Mouse (Mus musculus): ENCODE results near the gene Midn. TPM values are rescaled to one million over a fixed set of nuclear protein-coding genes. Genes with fewer than 3 reads are reported as not detected.

Gene Midn
- polyA plus RNA-seq, 1 experiment from 2014 or later, result 25.7 TPM

DNA sequence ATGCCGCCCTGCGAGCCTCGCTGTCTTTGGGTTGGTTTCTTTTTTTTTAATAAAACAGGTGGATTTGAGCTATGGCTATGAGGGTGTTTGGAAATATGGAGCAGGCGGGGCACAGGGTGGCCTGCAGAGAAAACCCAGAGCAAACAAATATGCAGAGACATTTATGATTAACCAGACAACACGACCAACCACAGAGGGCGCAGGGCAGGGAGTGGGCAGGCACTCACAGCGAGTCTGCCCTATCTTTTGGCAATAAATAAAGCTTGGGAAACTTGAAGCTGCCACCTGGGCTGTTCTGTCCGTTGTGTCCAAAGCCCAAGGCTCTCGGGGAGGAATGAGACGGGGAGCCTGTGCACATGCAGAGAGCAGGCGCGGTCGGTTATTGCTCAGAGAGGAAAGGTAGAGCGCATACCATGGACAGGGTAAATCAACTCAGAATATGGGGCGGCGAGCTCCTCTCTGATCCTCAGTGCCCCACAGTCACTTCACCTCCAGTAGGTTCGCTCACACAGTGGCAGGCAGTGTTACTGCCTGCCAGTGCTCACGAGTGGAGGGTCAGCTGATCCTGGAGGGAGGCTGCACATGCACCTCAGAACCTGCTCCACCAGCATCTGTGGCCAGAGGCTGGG is 17.6 kb upstream of the Midn start:
- Histone ChIP-seq H3K27me3 (peaks cover 7% of the 10 kb centered on the region; the same call in 1 of the 2 replicates), H3K9me3 (no peaks in the 10 kb centered on the region), H3K36me3 (peaks cover 95% of the 10 kb centered on the region), H3K4me1 (peaks cover 22% of the 10 kb centered on the region), H3K4me3 (no peak overlapping the region), H3K4me2 (no peak overlapping the region), H3K9ac (no peak overlapping the region), H3K27ac (no peak overlapping the region)
- 85% methylated on average over 18 of the region's 18 CpGs for WGBS
- no peak for ATAC-seq (ENCODE audit: insufficient number of reproducible peaks, insufficient read depth, low FRiP score, low TSS enrichment, low read depth)

DNA sequence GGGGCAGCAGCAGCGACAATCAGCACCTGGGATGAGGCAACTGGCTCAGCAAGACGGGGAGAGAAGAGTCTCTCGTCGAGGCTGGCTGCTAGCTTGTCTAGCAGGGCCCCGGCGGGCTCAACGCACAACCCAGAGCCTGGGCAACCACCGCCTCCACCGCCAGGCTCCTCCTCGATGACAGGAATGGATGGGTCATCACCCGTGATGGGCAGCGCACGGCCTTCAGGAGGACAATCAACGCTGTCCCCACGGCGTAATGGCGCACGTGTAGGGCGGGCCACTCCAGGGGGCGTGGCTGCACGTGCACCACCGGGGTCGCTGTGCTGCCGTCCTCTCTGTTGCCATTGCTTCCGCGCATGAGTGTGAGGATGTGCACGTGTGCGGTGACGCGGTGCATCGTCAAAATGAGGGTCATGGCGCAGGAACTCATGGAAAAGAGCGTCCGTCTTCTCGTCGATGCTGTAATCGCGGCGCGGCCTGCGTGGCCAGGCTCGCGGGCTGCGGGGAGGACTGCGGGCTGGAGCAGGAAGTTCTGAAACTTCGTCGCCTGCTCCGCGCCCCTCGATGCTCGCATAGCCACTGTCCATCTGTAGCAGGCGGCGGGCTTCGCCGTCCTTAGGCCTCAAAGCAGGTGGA is 16.6 kb upstream of the Midn start:
- Histone ChIP-seq H3K9me3 (no peaks in the 10 kb centered on the region), H3K36me3 (peaks cover 85% of the 10 kb centered on the region), H3K27me3 (peaks cover 15% of the 10 kb centered on the region), H3K9ac (peak overlapping the region; percentile 59), H3K27ac (no peak overlapping the region), H3K4me2 (peak overlapping the region; percentile 55), H3K4me1 (peaks cover 25% of the 10 kb centered on the region), H3K4me3 (peak overlapping the region; percentile 26)
- no peak for ATAC-seq (ENCODE audit: insufficient number of reproducible peaks, insufficient read depth, low FRiP score, low TSS enrichment, low read depth)
- WGBS, result 15% methylated on average over 55 of the region's 55 CpGs

DNA sequence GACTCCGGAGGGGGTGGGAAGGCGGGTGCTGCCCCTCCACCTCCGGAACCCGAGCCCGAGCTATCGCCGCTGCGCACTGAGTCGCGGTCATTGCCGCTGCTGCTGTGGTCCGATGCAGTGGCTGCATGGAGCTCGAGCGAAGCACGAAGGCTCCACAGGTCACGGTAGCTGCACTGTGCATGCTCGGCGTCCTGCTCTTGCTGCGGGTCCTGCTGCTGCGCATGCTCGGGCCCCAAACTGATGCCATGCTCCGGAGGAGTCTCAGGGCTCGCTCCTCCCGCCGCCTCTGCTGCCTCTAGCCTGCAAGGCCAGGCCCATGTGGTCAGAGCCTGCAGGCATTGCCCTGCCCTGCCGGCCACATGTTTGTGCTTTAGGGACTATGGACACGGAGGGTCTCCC is 16.1 kb upstream of the Midn start:
- peak overlapping the region; percentile 26 for H3K4me3 ChIP-seq
- H3K4me1 ChIP-seq, result peaks cover 31% of the 10 kb centered on the region
- ATAC-seq (ENCODE audit: insufficient number of reproducible peaks, insufficient read depth, low FRiP score, low TSS enrichment, low read depth), result no peak
- peak overlapping the region; percentile 59 for H3K9ac ChIP-seq
- 0 out of 2 replicates have a peak overlapping the region, but pooled peaks have one; percentile 16 for H3K27ac ChIP-seq
- H3K9me3 ChIP-seq, result no peaks in the 10 kb centered on the region
- H3K4me2 ChIP-seq, result peak overlapping the region; percentile 55
- 36% methylated on average over 27 of the region's 27 CpGs for WGBS
- peaks cover 80% of the 10 kb centered on the region for H3K36me3 ChIP-seq
- H3K27me3 ChIP-seq, result peaks cover 21% of the 10 kb centered on the region

DNA sequence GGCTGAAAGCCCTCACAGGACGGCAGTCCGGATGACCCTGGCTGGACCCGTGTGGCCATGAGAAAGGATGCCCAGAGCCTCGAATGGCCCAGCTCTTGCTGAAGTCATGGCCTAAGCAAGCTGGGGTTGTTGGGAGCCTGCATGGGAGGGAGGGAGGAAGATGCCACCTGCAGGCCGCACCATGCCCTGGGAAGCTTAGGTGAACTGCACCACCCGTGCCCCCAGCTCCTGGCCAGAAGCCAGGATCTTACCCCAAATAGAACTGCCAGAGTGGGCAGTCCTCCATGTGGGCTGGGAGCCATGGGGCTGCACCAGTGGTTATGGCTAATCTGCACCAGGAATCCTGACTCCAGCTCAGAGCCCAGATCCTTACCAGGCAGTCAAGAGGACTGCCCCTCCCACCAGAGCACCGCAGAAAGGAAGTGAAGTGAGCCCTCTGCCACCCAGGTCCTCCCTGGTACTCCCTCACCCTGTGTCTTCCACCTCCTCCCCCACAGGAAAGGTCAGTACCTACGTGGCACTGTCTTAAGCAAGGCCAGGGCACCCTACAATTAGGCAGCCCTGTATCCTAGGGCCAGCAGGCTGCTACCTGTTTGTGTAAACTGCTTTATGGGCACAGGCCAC is 14.7 kb upstream of the Midn start:
- peaks cover 35% of the 10 kb centered on the region for H3K27me3 ChIP-seq
- 0 out of 2 replicates have a peak overlapping the region, but pooled peaks have one; percentile 27 for H3K9ac ChIP-seq
- WGBS, result 76% methylated on average over 8 of the region's 8 CpGs
- peaks cover 44% of the 10 kb centered on the region for H3K4me1 ChIP-seq
- peaks cover 66% of the 10 kb centered on the region for H3K36me3 ChIP-seq
- no peak overlapping the region for H3K4me3 ChIP-seq
- H3K4me2 ChIP-seq, result no peak overlapping the region
- no peaks in the 10 kb centered on the region for H3K9me3 ChIP-seq
- ATAC-seq (ENCODE audit: insufficient number of reproducible peaks, insufficient read depth, low FRiP score, low TSS enrichment, low read depth), result no peak
- H3K27ac ChIP-seq, result no peak overlapping the region

DNA sequence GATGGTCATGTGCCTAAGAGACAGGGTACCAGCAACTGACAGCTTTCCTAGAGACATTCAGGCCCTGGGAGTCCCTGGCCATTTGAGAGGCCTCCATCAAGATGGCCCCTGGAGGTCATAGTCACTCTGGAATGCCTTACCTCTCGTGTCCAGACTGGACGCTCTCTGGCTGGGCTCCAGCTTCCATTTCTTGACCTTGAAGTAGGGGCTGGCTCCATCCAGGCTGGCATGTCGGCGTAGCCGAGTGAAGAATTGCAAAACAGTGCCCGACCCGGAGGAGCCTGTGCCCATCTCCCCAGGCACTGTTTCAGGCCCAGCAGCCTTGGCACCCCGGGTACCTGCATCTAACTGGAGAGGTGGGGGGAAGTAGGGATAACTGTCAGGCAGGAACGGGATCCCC is 13.7 kb upstream of the Midn start:
- Histone ChIP-seq H3K4me1 (peaks cover 52% of the 10 kb centered on the region), H3K4me2 (no peak overlapping the region)
- WGBS, result 91% methylated on average over 9 of the region's 9 CpGs

DNA sequence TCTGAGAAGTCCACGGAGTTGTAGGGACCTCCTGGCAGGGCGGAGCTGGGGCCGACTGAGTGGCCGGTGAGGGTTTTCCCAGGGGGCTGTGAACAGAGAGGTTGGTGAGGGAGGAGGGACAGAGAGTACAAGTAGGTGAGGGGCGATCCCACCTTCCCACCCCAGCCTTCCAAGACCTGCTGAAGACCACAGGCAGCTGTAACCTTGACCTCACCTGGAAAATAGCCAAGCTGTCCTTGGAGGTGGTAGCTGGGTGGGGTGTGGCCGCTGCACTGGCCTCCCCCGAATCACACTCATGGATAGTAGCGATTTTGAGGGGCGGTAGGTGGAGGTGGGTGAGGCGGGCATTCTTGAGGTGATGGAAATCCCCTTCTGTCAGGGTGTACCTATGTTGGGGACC is 12.9 kb upstream of the Midn start:
- no peak overlapping the region for H3K9ac ChIP-seq
- no peak for ATAC-seq (ENCODE audit: insufficient number of reproducible peaks, insufficient read depth, low FRiP score, low TSS enrichment, low read depth)
- no peak overlapping the region for H3K27ac ChIP-seq
- H3K4me1 ChIP-seq, result peaks cover 53% of the 10 kb centered on the region
- H3K27me3 ChIP-seq, result peaks cover 35% of the 10 kb centered on the region
- no peaks in the 10 kb centered on the region for H3K9me3 ChIP-seq
- peaks cover 48% of the 10 kb centered on the region for H3K36me3 ChIP-seq
- H3K4me3 ChIP-seq, result no peak overlapping the region
- H3K4me2 ChIP-seq, result no peak overlapping the region
- 89% methylated on average over 10 of the region's 10 CpGs for WGBS

More for the DNA sequence above, 13.7 kb upstream of the Midn start:
- Histone ChIP-seq H3K9me3 (no peaks in the 10 kb centered on the region), H3K4me3 (no peak overlapping the region), H3K27ac (no peak overlapping the region), H3K27me3 (peaks cover 35% of the 10 kb centered on the region), H3K36me3 (peaks cover 56% of the 10 kb centered on the region), H3K9ac (no peak overlapping the region)
- no peak for ATAC-seq (ENCODE audit: insufficient number of reproducible peaks, insufficient read depth, low FRiP score, low TSS enrichment, low read depth)

DNA sequence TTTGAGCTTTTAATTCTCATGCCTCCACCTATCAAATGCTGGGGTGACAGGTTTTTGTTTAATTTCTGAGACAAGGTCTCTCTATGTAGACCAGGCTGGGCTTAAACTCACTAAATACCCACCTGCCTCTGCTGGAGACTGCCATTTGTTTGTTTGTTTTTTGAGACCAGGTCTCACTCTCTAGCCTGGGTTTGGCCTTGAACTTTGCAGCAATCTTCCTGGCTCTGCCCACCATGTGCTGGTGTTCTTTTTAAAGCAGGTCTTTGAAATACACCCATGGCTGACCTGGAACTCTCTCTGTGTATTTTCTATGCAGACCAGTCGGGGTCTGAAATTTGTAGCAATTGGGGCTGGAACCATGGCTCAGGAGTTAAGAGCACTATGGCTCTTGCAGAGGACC is 12.4 kb upstream of the Midn start:
- ATAC-seq (ENCODE audit: insufficient number of reproducible peaks, insufficient read depth, low FRiP score, low TSS enrichment, low read depth), result no peak
- Histone ChIP-seq H3K36me3 (peaks cover 43% of the 10 kb centered on the region), H3K27ac (no peak overlapping the region), H3K9me3 (no peaks in the 10 kb centered on the region), H3K4me1 (peaks cover 54% of the 10 kb centered on the region), H3K4me2 (no peak overlapping the region), H3K9ac (no peak overlapping the region), H3K4me3 (no peak overlapping the region), H3K27me3 (peaks cover 35% of the 10 kb centered on the region)
- WGBS, result 85% methylated on average over 1 of the region's 1 CpGs

DNA sequence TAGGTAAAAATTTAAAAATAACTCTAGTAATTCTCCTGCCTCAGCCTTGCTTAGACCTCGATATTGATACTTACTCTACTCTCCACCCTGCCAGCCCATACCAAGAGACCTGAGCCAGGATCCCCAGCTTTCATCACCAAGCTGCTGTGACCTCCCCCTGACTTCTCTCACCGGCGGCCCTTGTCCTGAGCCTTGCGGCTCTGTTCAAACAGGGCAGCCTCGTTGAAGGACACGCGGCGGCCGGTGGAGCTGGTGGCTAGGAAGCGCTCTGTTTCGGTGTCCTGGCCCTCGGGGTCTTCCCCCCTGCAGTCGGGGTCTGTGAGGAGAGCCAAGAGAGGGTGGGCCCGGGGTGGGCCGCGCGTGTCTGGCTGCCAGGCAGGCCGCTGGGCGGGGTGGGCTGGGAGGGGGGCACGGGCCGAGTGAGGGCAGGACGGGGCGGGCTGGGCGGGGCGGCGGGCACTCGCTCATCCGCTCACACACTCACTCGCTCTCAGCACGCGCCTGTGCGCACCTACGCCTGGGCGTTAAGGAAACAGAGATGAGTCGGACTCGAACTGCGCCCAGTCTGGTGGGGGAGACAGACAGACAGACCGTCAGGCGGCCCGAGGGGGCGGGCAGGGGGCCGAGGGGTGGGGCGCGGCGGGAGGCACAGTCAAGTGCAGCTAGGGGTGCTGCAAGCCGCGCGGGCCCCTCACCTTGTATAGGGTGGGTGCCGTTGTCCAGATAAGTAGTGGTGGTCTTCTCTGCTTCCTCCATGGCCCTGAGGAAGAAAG is 11.7 kb upstream of the Midn start:
- H3K9me3 ChIP-seq, result no peaks in the 10 kb centered on the region
- peak overlapping the region; percentile 62 for H3K9ac ChIP-seq
- peaks cover 57% of the 10 kb centered on the region for H3K4me1 ChIP-seq
- no peak for ATAC-seq (ENCODE audit: insufficient number of reproducible peaks, insufficient read depth, low FRiP score, low TSS enrichment, low read depth)
- no peak overlapping the region for H3K27ac ChIP-seq
- peaks cover 37% of the 10 kb centered on the region for H3K36me3 ChIP-seq
- H3K27me3 ChIP-seq, result peaks cover 35% of the 10 kb centered on the region
- H3K4me2 ChIP-seq, result peak overlapping the region; percentile 99
- 19% methylated on average over 49 of the region's 49 CpGs for WGBS
- peak overlapping the region; percentile 70 for H3K4me3 ChIP-seq

DNA sequence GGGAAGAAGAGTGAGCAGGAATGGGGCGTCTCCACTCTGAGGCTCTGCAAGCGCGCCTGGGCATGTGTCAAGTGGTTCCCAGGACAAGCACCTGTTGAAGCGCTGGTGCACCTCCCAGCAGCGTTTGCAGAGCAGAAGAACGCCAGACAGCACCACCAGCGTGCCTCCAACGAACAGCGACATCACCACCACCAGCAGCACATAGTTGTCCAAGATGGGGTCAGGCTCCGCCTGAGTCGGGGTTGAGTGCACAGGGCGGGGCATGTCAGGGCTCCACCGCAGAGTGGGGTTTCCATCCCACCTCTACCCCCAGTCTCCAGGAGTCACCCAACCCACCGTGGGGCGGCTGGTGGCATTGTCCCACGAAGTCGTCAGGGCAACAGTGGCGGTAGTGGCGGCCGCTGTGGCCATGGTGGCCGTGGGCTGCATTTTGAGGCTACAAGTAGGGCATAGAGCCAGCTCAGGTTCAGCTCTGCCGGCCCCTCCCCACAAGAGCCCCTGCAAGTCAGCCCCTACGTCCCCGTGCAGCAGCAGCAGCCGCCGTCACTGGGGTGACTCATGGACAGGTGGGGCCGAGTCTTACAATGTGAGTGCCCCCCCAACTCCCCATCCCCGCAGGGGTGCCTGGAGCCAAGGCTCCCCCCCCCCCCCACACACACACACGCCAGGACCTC is 11.0 kb upstream of the Midn start:
- ATAC-seq (ENCODE audit: insufficient number of reproducible peaks, insufficient read depth, low FRiP score, low TSS enrichment, low read depth), result no peak
- H3K4me2 ChIP-seq, result peak overlapping the region; percentile 99
- 5% methylated on average over 28 of the region's 29 CpGs for WGBS
- no peak overlapping the region for H3K27ac ChIP-seq
- no peaks in the 10 kb centered on the region for H3K9me3 ChIP-seq
- H3K4me1 ChIP-seq, result peaks cover 50% of the 10 kb centered on the region
- peak overlapping the region; percentile 62 for H3K9ac ChIP-seq
- peak overlapping the region; percentile 70 for H3K4me3 ChIP-seq
- peaks cover 31% of the 10 kb centered on the region for H3K36me3 ChIP-seq
- H3K27me3 ChIP-seq, result peaks cover 35% of the 10 kb centered on the region

DNA sequence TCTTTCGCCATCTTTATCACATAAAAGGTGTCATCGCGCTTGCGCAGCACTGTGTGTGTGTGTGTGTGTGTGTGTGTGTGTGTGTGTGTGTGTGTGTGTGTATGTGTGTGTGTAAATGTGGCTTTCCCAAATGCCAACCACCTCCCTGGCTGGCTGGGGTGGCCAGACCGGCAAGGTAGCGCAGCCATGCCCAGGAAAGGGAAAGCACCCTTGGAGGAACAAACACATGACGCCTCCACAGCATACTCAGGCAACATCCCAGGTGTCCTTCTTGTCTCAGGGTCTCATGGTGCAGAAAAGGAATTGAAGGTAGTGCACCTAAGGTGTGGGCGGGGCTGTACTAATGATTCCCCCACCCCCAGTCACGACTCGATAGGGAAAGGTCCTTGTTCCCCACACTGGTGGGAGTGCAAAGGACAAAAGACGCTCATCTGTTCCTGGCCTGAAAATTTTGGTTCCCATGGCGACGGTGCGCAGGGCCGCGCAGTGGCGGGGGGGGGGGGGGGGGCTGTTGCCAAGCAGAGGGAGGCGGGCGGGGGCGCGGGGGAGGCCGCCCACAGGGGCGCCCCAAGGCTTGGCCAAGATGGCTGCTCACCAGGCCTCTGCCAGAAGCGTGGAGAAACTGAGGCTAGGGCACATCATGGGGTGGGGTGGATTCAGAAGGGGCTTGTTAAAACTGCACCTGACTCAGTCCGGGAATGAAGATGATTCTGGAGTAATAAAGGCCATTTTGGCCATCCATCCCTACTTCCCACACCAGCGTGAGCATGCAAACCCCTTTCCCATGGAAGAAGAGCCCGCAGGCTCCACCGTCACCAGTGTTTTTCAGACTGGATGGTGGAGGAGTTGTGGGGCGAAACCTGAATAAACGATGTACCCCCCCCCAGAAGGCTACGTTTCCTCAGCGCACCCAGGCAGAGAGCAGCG is 10.2 kb upstream of the Midn start:
- Histone ChIP-seq H3K27me3 (peaks cover 35% of the 10 kb centered on the region), H3K4me2 (peak overlapping the region; percentile 99), H3K27ac (peak overlapping the region; percentile 57; the same call in 1 of the 2 replicates), H3K9me3 (no peaks in the 10 kb centered on the region), H3K9ac (peak overlapping the region; percentile 85), H3K36me3 (peaks cover 23% of the 10 kb centered on the region), H3K4me1 (peaks cover 51% of the 10 kb centered on the region), H3K4me3 (peak overlapping the region; percentile 70)
- ATAC-seq (ENCODE audit: insufficient number of reproducible peaks, insufficient read depth, low FRiP score, low TSS enrichment, low read depth), result no peak
- 2% methylated on average over 27 of the region's 33 CpGs for WGBS
